Mouse (Mus musculus): Measurements from ENCODE around the gene Eea1.
"Not testable (repeated sequence)": the region's sequence is repeated elsewhere in the genome, so short reads cannot be mapped to it uniquely, and the experiment has no call there.

Gene Eea1

DNA sequence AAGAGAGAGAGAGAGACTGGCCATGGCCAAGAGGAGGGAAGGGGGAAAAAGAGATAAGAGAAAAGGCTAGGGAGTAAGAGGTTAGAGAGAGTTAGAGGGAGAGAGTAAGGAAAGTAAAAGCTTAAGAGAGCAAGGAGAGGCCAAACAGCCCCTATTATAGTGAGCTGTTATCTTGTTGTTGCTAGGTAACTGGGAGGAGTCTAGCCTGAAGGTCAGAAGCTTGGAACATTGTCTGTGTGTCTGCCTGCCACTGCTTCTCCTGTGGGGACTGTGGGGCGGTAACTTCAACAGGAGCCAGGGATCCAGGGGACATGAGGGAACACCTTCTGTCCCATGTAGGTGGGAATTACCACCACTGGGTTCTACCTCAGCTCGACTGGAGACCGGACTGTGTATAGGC lies 108.1 kb downstream of the Eea1 start:
- DNase-seq (ENCODE audit: low read depth, low spot score), result no peak

DNA sequence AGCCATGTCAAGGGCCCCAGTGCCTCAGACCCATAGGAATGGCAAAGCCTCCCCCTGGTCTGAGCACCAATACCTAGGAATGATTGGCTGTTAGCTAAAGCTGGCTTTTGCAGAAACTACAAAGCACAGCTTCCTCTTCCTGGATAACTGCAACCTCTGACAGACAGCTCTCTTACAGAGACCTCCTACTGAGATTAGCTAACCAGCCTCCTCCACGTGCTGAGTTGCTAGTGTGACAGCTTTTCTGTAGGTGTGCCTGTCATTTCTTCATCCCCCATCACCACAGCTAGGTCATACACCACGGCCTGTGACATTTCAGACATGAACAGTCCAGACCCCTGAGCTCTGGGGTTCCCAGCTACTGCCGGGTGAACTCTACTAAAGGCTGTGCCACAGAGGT lies 126.9 kb downstream of the Eea1 start:
- DNase-seq (ENCODE audit: low read depth, low spot score), result no peak

DNA sequence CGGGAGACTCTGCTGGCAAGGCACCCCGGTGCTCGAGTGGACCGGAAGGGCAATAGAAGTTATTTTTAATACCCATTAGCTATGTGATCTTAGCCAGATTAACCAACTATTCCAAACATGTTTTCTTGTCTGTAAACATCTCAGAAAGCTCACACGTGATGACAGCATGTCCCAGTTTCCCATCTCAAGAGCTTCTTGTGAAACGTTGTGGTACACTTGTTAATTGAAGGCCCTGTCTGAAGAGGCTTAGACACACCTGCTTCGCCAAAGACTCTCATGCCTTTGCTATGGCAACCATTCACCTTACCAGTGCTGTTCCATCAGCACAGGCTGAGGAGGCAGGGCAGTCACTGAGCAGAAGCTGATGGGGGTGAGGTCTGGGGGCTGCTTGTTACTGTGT lies 133.9 kb downstream of the Eea1 start:
- no peak for DNase-seq (ENCODE audit: low read depth, low spot score)

DNA sequence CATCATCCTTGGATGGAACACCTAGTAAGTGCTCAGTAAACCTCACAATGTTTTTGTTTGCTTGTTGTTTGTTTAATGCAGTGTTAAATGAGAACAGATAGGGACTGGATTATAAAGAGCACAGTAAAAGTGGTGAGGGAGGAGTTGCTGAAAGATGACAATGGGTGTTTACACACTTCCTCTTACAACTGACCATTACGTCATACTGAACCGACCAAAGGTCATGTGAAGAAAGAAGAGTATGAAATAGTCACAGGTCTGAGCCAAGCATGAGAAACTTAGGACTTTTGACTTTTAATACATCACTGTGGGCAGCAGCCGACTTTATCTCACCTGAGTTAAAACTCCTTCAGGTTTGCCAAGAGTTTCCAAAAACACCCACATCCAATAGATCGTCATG lies 135.0 kb downstream of the Eea1 start:
- no peak for DNase-seq (ENCODE audit: low read depth, low spot score)

DNA sequence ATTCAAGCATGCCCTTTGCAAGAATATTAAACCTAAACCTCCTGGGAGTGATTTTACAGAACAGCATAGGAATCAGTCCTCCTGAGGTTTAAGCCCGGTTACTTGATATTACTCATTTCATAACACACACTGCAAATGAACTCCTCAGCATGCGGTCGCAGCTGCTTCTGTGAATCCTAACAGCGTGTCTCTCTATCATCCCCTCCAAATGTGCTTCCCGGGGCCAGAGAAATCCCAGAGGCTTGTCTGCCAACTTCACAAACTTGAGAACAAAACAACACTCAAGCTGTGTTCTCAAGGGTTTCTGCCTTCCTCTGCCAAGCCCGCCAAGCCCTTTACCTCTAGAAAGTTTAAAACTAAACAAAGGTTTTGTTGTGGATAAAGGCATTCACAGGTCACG lies 135.4 kb downstream of the Eea1 start:
- DNase-seq (ENCODE audit: low read depth, low spot score), result no peak

DNA sequence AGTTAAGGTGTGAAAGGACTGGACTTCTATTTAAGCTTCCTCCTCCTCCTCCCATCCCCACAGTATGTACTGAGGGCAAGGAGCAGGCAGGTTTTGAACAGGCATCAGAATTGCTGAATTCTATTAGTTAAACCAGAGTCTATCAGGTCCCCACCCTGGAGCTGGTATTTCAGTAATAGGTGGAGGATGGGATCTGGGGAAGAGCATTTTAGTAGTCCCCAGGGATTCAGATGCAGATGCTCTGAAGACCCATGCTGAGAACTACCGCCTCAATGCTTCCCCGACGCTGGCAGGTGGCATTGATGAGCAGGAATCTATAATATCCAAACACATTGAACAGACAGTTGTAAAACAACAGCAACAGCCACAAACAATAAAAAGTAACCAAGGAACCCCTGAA lies 136.0 kb downstream of the Eea1 start:
- DNase-seq (ENCODE audit: low read depth, low spot score), result no peak

DNA sequence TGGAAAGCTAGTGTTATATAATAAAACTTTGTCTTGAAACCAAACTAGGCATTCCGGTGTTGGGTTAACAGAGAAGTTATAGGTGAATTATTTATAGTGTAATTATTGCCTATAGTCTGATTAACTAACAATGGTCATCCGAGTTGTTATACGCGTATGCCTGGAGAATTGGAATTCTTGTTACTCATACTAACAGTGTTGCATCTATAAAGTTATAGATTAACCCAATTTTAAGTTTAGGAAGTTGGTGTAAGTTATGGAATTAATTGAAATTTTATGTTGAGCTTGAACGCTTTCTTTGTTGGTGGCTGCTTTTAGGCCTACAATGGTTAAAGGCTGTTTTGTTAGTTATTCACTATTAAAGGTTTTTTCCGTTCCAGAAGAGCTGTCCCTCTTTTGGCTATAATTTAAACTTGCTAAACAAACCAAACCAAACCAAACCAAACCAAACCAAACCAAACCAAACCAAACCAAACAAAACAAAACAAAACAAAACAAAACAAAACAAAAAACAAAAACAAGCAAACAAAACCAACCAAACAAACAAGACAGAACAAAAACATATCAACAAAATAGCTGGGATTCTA lies 137.1 kb downstream of the Eea1 start:
- DNase-seq (ENCODE audit: low read depth, low spot score), result not testable (repeated sequence)

DNA sequence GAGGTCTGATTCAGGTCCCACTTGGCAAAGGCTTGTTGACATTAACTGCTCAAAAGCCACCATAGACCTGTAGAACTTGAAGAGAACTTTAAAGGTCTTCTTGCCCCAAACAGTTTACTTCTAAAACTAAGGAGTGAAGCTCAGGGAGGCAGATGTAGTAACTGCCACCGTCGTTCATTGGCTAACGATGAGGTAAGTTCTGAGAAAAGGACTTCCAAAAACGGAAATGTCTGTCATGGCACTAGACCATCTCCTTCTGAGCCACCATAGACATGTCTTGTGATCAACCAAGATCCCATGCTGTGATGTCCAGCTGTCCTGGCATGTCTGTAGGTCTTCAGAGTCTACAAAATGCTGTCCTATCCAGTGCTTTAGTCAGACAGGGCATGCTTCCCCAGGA lies 139.4 kb downstream of the Eea1 start:
- no peak for DNase-seq (ENCODE audit: low read depth, low spot score)

DNA sequence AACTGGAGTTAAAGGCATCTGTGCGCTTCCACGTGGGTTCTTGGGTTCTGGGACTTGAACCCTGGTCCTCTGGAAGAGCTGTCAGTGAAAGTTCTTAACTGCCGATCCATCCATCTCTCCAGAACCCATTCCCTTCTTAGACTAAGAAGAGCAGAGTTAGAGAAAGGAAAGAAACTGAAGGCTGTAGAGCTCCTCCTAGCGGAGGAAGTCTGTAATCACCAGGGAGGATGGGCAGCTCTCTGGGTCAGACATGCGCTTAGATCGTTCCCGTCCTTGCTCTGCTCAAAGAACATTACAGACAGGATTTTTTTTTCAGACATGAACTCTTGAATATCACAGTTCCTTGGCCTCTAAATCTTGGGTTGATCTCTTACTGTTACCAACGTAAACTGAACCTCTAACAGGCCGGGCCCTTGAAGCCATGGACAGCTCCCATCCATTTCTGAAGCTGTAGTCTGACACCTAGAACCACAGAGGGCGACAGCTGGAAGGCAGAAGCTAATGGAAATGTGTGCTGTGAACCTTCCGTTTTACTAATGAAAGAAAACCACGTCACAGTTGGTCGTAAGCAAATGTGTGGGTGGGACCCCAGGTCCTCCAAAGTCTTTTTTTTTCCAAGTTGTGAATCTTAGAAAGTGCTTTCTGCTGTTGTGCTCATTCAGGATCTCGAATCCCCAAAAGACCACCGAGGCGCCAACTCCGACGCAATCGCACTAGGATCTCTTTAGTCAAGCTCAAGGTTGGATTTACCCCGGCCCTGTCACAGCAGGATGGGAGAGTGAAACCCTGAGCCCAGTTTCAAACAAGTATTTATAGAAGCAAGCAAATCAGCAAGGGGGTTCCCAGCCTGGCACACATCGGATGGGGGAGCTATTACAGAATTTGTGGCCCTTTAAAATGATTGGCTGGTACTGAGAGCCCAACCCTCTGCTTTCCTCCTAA lies 140.3 kb downstream of the Eea1 start:
- DNase-seq (ENCODE audit: low read depth, low spot score), result no peak

DNA sequence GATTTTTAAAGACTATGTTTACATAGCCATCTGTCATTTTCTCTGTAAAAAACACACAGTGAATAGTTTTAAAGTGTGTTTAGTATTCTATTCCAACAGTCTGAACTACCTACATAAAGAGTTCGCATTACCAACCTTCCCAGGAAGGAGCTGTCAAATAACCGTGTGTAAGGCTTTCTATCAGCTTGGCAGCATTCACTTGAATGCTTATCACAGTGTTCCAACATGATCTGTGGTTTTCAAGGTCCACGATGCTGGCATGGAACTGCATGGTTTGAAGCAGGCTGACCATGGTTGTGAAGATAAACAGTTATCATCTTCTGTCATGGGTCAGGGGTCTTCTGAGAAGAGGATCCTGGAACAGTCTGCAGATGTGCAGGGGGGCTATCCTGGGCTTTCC lies 141.8 kb downstream of the Eea1 start:
- DNase-seq (ENCODE audit: low read depth, low spot score), result no peak

DNA sequence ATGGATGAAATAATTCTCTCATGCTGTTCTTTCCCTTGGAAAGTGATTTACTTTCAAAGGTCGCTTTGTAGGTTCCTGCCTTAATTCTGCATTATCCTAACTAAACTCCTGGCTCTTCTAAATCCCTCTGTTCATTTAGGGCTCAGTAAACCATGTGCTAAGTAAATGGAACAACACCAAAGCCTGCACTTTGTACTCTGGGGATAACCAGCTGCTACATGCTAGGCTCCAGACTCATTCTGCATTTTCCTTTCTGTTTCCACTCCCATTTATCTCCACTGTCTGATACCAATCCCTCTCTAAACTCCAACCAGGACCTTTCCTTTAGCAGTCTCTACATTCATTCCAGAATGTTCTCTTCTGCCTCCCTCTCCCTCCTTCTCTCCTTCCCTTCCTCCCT lies 149.3 kb downstream of the Eea1 start:
- no peak for DNase-seq (ENCODE audit: low read depth, low spot score)

DNA sequence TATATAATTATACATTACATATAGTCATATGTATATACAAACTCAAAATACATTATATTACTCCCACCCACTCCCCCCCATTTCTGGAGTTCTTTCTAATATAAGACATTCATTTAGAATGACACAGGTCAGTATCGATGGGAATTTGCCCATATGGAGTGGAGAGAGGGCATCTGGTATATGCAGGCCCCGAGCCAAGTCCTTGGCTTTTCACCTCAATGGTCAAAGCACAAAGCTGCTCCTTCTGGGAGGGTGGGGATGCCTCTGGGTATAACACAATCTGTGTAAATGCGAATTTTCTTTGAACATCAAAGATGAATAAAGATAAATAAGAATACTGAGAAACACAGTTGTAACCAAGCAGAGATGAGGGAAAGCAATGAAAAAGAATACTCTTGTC lies 149.9 kb downstream of the Eea1 start:
- no peak for DNase-seq (ENCODE audit: low read depth, low spot score)

DNA sequence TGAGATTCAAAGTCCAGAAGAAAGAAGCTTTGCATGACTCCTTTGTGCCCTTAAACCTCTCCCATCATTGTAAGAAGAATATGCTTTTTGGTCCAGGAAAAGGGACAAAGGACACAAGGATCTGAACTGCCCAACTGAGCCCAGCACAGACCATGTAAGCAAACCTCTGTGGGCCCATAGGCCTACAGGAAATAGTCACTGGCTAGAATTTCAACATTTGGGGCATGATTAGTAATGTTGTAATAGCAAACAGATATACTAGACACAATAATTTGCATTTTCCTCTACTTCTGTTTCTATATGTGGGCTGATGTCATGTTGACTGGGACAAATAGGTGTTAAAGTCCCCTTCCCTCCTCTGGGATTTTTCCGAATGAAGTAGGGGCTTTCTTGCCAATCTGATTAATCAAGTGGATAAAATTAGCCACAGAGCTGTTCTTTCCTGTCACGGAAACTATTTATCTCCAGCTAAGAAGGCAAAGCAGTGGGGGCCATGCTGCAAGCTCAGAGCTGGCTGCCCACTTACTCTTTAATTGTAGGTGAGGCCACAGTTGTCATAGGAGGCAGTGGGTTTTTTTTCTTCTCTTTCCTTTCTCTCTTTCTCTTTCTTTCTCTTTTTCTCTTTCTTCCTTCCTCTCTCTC lies 153.6 kb downstream of the Eea1 start:
- no peak for DNase-seq (ENCODE audit: low read depth, low spot score)

DNA sequence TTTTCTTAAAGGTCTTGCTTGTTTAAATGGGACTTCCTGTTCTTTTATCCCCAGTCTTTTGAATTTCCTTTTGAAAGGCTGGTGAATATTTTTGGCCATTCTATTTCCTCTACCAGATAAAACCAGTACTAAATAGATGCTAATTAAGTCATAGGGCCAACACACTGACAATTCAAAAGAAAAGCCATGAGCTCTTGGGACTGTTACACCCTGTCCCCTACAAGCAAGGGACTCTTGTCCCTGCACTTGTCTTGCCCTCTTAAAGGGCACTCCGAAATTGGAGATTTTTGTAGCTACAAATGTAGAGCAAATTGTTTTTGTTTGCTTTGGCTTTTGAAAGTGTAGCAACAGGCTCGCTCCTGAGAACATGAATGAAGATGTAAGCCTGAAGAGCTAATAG lies 154.1 kb downstream of the Eea1 start:
- DNase-seq (ENCODE audit: low read depth, low spot score), result no peak

Measured in embryo, embryonic 11.5 days (tissue).